Mouse (Mus musculus) lung, postnatal 14 days (tissue): ENCODE measurements around the gene Cutc.

Experiments
- DNase-seq: peaks from one replicate; pipeline ENCODE4 v3.0.0; 2021

The Cutc gene

GRCm38 (mm10) chr19:43801427-43802051 lies 48.7 kb downstream of the Cutc start:
- DNase-seq, result no peak

- no peak for DNase-seq
Measured at GRCm38 (mm10) chr19:43803866-43804265, 51.1 kb downstream of the Cutc start.

- DNase-seq, result no peak
Measured at GRCm38 (mm10) chr19:43809331-43809730, 56.5 kb downstream of the Cutc start.

- no peak for DNase-seq
Measured at GRCm38 (mm10) chr19:43811419-43811818, 58.6 kb downstream of the Cutc start.

- DNase-seq, result no peak
Measured at GRCm38 (mm10) chr19:43813315-43813714, 60.5 kb downstream of the Cutc start.

- peak; percentile 10 for DNase-seq
Measured at GRCm38 (mm10) chr19:43815661-43816414, 63.0 kb downstream of the Cutc start.
